Mouse (Mus musculus) left cerebral cortex, adult 9 months (tissue): ENCODE data around the gene Il17ra.

ENCODE experiments used
- DNase-seq, 2 experiments: peaks; one replicate each; pipeline ENCODE4 v3.0.0; 2022; ENCODE audit warnings: low spot score in 2 of 2

Il17ra gene

DNA sequence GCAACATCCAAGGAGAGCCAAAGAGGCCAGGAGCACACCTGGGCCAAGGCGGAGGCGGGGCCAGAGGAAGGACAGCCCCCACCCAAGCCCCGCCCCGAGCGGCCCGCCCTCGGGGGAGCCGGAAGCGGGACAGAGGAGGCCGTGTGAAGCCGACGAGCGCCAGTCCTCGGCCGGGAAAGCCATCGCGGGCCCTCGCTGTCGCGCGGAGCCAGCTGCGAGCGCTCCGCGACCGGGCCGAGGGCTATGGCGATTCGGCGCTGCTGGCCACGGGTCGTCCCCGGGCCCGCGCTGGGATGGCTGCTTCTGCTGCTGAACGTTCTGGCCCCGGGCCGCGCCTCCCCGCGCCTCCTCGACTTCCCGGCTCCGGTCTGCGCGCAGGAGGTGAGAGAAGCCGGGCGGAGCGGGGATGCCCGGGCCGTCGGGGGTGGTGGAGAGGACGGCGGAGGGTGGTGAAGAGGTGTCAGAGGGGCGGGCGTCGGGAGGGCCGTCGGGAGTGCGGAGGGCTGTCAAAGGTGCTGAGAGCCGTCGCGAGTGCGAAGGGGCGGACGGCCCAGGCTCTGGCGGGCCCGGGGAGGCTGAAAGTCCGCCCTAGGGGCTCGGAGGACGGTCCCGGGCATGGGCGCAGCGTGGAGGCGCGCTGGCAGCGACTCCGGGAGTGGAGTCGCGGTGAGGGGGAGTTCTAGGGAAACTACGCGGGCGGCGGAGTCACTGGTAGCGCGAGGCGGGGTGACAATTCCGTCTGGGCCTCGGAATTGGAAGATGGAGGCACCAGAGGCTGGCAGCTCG, at the start of gene Il17ra:
Gene Il17ra (plus strand): TSS at position 162 of the 786 bp plus-strand sequence.
- no peak for DNase-seq

DNA sequence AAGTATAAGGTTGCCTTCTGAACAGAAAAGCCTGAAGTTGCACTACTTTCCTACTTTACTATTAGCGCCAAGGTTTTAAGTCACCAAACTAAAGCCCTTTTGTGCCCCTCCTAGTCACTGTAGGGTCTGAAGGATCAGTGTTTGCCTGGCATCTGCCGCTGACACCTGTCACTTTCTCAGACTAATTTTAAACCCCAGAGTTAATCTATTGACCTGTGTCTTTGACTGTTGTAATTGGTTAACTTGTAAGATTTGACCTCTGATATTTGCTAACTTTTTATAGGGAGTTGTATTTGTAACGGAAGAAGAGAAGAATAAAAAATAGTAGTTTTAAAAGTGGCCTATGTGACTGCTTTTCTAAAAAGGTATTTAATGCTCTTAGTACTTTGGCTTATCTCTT, 24.9 kb upstream of the Il17ra start:
- no peak for DNase-seq

DNA sequence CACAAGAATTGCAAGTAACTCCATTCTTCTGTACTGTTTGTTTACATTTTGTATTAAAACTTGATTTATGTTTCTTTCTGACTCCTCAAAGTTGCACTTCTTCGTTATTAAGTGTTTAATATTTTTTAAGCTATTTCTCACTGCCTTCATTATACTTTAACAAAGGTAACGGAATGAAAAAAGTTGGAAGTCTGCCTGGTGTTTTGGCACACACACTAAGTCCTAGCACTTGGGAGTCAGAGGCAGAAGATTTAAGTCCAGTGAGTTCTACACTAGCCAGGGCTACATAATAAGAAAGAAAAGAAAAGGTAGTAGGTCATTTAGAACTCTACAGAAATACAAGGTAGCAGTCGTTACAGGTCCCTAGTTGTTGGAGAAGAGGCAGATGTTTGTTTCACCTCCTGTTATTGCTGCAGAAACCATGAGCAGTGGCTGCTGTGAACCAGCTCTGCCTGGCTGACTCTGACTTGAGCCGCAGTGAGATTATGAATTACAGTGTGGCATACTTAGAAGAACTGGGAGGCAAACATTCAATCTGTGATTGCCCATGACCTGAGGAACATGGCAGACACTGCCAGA, 20.8 kb upstream of the Il17ra start:
- DNase-seq, result no peak

DNA sequence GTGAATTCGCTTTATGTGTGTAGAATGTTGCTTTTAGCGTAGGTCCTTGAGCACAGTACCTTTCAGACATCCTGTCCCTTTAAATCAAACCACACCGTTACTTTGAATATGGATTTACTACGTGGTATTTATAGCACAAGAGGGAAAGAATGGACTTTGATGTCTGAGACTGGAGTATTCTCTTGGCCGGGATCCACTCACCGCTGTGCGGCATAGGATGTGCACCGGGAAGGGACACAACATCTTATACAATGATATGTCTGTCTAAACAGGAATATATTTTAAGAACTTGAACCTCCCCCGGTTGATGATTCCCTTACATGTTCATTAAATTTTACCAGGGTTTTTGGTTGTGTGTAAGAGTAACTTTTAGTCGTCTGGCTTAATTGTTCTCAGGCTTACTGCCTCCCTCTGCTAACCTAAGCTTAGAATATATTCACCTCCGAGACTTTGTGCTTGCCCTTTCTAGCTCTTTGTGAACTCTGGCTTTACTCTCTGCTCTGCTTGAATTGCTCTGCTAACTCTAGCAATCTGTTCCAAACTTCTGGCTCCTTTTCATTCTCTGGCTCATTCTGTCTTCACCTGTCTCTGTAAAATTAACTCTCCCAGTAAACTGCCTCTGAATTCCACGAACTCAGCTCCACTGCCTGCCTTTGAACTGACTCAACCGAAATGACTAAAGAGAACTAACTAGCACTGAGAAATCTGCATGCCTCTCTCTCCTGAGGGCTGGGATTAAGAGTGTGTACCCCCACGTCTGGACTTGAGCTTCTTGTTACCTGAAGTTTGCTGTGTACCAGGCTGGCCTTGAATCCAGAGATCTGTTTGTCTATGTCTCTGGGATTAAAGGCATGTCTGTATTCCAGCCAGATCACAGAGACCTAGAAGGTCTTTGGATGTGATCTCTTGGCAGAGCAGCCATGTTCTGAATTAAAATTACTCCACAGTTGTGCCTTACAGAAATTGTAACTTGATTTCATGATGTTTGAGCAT, 19.4 kb upstream of the Il17ra start:
- DNase-seq, result no peak

DNA sequence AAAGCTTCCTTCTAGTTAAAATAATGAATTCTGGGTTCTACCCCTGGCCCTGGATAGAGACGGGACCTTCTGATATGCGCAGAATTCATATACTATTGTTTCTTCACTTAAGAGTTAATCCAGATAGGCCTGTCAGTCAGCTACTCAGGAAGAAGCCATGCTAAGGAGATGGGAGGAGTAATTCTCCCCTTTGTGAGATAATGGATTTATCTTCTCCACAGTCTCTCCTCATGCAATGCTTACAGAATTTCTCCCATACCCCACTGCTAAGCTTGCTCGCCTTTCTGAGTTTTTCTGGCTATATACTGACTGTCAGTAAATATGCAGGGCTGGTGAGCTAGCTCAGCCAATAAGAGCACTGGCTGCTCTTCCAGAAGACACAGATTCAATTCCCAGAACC, 12.8 kb upstream of the Il17ra start:
- no peak for DNase-seq

DNA sequence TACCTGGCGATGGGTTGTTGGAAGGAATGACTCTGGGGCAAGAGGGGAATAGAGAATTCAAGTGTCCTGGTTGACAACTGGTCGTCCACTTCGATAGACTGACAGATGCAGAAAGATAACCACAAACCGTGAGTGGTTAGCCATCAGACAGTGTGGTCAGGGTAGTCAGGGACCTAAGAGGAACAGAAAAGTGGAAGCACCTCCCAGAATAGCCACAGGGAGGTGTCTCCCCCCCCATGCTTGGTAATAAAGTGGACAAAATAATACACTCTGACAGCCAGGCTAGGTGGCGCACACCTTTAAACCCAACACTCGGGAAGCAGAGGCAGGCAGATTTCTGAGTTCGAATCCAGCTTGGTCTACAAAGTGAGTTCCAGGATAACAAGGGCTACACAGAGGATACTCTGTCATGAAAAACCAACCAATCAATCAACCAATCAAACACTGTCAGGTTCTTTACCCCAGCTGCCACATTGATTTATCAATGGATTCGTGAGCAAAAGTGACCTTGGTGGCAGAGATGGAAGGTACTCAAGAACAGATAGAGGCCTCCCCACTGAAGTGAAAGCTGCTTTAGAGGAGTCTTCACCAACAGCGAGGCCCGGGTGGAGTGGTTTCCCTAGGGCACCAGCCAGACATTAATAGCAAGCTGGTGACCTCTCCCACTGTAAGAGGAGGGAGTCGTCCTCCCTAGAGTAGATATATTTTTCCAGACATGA, 10.5 kb upstream of the Il17ra start:
- no peak for DNase-seq

DNA sequence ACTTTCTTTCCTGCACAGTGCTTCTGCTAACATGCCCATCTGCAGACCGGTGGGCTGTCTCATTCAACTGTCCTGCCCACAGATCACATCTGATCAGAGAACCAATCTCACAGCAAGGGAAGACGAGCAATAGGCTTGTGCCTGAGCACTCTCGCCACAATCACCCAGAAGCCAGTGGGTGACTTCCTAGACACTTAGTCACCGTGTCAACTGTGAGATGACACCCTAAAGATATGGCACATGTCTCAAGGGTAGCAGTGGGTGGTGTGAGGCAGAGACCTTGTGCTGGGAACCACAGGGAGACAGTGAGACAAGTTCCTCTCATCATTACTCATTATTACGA, 10.0 kb upstream of the Il17ra start:
- no peak for DNase-seq

DNA sequence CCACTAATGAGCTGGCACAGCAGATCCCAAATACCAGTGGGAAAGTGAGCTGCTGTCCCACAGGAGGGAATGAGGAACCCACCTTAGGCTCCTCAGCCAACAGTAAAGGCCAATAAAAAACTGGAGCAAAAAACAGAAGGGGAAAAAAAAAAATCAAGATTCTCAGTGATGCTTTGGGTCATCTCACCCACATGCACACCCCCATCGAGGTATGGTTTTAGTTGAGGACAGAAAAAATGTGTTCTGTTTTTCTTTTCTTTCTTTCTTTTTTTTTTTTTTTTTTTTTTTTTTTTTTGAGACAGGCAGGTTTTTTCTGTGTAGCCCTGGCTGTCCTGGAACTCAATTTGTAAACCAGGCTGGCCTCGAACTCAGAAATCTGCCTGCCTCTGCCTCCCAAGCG, 9.5 kb upstream of the Il17ra start:
- no peak for DNase-seq

DNA sequence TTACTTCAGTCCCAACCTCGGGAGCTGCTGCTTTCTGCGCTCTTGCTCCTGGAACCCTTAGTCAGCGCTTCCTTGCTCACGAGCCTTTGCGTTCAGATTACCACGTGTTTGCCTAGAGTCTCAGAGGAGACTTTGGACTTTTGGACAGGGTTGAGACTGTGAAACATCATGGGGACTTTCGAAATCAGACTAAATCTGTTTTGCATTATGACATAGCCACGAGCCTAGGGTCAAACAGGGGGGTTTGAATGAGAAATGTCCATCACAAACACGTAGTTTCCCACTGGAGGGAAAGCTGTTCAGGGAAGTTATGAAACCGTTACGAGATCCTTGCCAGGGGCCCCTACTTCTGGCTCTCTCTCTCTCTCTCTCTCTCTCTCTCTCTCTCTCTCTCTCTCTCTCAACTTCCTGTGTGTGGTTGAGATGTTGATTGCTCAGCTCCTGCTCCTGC, 8.4 kb upstream of the Il17ra start:
- no peak for DNase-seq

DNA sequence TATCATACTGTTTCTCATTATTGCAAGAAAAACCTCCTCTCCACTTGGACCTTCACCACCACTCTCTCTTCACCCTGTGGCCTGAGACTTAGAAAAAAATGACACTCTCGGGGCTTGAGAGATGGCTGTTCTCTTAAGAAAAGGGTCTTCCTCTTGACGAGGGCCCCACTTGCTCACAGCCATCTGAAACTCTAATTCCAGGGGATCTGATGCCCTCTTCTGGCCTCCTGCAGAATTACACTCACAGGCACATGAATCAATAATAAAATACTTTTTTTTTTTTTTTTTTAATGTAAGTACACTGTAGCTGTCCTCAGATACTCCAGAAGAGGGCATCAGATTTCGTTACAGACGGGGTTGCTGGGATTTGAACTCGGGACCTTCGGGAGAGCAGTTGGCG, 6.0 kb upstream of the Il17ra start:
- no peak for DNase-seq

DNA sequence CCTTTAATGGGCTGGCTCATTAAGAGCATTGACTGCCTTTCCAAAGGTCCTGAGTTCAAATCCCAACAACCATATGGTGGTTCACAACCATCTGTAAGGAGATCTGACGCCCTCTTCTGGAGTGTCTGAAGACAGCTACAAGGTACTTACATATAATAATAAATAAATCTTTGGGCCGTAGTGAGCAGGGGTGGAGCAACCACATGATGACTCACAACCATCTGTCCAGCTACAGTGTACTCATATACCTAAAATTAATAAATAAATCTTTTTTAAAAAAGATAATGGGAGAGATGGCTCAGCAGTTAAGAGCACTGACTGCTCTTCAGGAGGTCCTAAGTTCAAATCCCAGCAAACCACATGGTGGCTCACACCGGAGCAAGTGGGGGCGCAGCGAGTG, 5.3 kb upstream of the Il17ra start:
- no peak for DNase-seq

DNA sequence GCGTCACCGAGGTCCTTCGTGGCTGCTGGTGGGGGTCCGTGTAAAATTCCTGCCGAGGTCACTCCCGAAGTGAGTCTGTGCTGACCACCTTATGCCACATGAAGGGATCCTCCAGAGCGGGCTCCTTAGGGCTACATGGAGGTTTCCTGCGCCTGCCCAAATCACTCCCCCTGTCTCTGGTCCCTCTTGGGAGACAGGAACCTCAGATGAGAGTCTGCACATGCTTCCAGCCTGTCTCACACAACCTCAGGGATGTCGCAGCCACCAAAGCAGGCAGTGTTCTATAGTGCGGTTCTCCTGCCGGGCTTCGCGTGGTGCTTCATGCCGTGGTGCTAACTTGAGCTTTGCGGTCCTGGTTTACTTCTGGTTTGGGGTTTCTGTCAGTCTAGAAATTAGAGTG, 1.8 kb upstream of the Il17ra start:
- no peak for DNase-seq

DNA sequence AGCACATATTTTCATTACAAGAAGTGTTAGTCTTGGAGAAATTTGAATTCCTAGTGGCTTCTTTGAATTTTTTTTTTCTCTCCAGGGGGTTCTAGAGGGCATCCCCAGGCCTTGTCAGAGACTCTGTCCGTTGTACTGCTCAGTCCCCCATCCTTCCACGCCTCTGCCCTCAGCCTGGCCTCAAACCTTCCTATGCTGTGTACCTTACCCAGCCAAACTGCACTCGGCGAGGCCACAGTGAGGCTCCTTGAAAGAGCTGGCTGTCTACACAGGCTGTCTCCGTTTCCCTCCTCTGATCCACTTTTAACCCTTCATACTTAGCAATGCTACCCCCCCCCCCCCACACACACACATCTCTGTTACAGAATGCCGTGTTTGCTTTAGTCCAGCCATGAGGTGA, 796 bp upstream of the Il17ra start:
- DNase-seq, result no peak

DNA sequence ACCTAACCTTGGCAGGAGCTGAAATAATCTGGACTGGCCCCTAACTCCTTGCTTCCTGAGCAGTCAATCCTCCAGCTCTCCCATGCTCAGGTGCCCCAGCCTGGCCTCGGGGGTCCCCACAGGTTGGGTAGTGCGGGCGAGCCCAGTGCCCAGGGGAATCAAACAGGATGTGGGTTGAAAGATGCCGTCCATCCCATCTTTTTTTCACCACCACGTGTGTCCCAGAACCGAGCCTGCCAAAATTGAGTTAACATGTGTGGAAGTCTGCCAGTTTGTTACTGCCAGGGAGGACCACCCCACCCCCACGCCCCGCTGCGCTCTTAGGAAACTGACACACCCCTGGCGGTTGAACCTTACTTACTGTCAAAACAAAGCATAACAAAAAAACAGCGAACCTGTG, 837 bp downstream of the Il17ra start:
- DNase-seq, result no peak

DNA sequence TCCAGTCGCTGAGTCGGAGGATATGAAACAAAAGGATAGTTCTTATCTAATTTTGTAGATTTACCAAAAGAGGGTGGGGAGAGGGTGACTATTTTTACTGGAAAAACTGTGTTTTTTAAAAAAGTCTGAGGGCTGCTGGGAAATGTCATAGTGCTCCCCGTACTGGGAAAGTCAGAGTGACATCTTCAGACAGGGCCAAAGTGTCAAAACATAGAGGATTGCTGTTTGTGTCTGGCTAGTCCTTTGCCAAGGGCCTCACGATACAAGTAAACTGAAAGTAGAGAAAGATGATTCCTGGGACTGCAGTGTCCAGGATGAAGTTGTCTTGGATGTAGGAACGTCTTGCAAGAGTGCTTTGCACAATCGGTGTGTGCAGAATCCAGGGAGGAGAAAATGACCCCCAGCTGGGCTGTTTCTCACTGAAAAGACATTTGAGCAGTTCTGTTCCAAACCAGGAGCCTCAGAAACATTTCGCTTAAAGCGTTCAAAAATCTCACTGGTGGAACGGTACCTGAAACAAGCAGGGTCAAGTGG, 1.4 kb downstream of the Il17ra start:
- no peak for DNase-seq

DNA sequence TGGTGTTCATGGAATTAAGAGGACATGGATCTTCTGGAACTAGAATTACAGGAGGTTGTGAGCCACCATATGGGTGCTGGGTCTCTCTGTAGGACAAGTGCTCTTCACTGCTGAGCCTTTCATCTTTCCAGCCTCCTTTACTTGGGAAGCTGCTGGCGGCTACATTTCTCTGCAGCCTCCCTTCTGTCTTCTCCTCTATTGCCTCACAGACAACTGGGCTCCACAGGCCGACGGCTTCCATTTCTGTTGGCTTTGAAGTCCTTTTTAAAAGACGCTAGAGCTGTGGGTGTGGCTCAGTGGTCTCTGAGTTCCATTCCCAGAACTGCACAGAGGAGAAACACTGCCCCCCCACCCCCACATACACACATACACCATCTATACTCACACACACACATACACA, 2.3 kb downstream of the Il17ra start:
- no peak for DNase-seq

DNA sequence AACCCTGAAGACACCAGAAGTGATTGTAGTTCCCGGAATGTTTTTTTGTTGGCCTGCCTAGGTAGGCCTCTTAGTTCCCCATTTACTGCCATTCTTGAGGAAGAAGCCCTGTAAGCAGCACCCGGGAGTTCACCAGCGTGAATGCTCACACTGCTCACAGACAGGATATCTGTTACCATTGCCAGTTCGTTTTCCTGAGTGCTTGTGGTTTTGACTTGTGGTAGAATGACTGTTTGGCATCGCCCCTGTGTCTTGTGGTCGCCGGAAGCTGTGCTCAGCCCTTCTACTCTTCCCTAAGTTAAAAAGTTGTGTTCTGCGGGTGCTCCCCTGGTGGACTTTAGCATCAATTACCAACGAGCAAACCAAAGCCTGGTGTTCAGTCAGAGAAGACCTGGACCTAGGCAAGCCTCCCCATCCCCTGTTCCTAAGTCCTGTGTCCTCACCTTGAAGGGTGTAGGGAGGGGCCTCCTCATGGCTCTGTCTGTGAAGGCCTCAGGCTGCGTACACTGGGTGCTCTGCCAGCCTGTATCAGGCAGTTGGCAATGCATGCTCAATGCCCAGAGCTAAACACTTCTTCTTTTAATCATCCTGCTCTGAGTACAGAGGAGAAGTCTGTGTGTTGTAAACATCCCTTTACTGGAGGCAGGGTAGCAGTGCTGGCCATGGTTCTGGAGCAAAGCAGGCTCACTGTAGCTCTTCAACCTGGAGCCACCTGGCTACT, 3.7 kb downstream of the Il17ra start:
- DNase-seq, result no peak

DNA sequence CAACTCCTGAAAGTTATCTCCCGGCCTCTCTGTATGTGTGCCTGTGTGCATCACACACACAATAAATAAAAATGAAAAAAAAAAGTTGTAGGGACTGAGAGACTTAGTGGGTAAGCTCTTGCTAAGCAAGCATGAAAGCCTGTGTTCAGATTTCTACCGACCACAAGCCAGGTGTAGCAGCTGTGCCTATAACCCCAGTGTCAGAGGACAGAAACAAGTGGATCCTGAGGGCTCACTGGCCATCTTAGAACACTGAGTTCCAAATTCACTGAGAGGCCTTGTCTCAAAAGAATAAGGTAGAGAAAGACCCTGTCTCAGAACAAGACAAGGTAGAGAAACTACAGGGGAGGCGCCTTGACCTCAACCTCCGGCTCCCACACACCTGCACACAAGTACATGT, 5.2 kb downstream of the Il17ra start:
- no peak for DNase-seq

DNA sequence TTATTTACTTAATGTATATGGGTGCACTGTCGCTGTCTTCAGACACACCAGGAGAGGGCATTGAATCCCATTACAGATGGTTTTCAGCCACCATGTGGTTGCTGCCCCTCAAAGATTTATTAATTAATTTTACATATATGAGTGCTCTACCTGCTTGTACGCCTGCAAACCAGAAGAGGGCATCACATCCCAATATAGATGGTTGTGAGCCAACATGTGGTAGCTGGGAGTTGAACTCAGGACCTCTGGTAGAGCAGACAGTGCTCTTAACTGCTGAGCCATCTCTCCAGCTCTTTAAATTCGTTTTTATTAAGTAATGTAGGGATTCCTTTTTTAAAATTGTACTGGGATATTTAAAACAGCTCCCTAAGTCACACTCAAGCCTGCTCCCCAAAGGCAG, 6.2 kb downstream of the Il17ra start:
- no peak for DNase-seq

DNA sequence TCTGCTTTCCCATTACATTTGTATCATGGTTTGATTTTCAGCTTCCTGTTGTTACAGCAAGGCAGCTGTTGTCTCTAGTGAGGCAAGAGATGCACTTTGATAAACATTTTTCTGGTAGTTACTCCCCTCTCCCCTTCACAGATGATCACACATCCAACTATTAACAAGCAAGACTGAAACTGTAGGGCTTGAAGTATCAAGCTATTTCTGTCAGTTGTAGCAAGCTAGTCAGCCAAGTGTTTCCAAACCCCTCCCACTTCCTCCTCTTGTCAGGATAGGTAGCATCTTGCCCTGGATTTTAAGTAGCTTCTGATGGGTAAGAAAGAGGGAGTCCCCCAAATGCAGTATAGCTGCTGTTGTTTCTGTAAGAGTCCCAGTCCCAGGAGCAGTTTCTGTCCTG, 6.7 kb downstream of the Il17ra start:
- DNase-seq, result no peak

DNA sequence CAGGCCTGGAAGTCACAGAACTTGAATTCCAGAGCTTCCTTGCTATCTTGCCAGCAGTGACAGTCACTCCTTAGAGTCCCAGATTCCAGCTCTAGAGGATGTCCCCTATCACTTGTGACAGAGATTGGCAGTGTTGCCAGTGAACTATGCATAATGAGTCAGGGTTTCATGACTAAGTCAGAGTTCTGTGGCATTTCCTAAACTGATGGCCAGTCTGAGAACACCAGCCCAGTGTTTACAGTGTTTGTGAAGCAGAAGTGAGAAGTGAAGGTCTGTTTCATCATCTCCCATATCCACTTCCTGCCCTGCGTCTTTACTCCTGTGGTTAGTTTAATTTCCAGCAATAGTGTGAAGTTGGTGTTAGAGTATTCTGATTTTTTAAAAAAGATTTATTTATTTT, 7.6 kb downstream of the Il17ra start:
- no peak for DNase-seq
